Mouse (Mus musculus): ENCODE measurements around the gene Sept12.

DNA sequence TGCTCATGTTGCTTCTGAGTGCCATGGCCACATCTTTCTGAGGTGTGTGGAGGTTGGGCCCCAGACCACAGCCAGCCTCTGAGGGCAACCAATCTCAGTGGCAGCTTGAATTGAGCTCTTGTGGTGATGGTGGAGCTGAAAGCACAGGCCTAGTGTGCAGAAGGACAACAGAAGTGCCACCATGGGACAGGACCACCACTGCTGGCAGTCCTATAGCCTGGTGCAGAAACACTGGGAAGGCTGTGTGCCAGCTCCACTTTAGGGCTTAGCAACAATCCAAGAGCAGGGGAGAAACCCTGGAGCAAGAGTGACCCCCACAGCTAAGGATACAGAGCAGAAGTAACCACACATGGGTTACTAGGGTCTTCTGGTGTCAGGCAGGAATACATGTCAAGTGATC is 56.6 kb downstream of the Sept12 start:
- TF ChIP-seq TAL1 (IDR thresholded peaks at IDR 0.05; ENCODE audit: low read length) (no peak), GATA1 (IDR thresholded peaks at IDR 0.05; ENCODE audit: low read length) (no peak)
